Mouse (Mus musculus): ENCODE data around the gene Cfl2. TPM values are rescaled to one million over a fixed set of nuclear protein-coding genes. Genes with fewer than 3 reads are reported as not detected.
"Not testable (repeated sequence)": the region's sequence is repeated elsewhere in the genome, so short reads cannot be mapped to it uniquely, and the experiment has no call there.

The Cfl2 gene
- polyA plus RNA-seq, 1 experiment from 2014 or later, result 268 TPM

DNA sequence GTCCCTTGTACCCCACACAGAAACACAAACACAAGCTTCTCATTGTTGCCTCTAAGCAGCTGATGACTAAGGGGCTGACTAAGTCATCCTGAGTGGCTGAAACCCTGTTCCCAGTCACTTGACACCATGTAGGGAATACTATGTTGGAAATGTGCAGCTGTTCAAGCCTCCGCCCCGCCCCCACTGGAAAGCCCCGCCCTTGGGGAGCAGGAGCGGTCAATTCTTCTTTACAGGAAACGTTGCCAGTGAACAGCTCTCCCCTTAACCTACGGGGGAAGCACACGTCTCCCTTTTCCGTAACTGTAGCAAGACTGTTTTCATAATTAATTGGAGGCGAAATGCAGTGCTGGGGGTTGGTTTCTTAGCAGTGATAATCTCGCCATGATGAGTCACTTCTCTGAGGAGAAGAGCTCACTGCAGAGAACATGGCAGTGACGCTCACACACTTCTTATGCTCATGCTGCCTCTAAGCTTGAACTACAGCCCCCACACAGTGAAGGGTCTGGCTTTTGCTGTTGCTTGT is 27.7 kb downstream of the Cfl2 start:
- Histone ChIP-seq H3K36me3 (ENCODE audit: control insufficient read depth, insufficient read depth, low read length) (no peaks in the 10 kb centered on the region), H3K9ac (ENCODE audit: low read depth, low read length) (peak overlapping the region; percentile 41; the same call in 1 of the 2 replicates), H3K4me2 (replicated peaks; ENCODE audit: low read depth, low read length) (peak overlapping the region; percentile 30), H3K27ac (ENCODE audit: low read depth, low read length) (no peak overlapping the region; the same call in 1 of the 2 replicates), H3K27me3 (ENCODE audit: control insufficient read depth, insufficient read depth, low read length) (no peaks in the 10 kb centered on the region), H3K4me3 (ENCODE audit: low read depth, low read length) (0 out of 2 replicates have a peak overlapping the region, but pooled peaks have one; percentile 12), H3K4me1 (replicated peaks; ENCODE audit: control insufficient read depth, insufficient read depth, low read length) (no peaks in the 10 kb centered on the region), H3K9me3 (ENCODE audit: control insufficient read depth, low read length) (no peaks in the 10 kb centered on the region)
- DNase-seq (ENCODE audit: low spot score) (peak; percentile 77), ATAC-seq (ENCODE audit: low FRiP score) (peak; percentile 79)
- 21% methylated on average over 11 of the region's 11 CpGs for WGBS

GRCm38 (mm10) chr12:54833856-54834399 is 28.7 kb downstream of the Cfl2 start:
- no peaks in the 10 kb centered on the region for H3K4me1 ChIP-seq (replicated peaks; ENCODE audit: control insufficient read depth, insufficient read depth, low read length)
- no peak overlapping the region for H3K27ac ChIP-seq (ENCODE audit: low read depth, low read length)
- no peak overlapping the region for H3K9ac ChIP-seq (ENCODE audit: low read depth, low read length)
- no peak for DNase-seq (ENCODE audit: low spot score)
- no peak overlapping the region for H3K4me3 ChIP-seq (ENCODE audit: low read depth, low read length)
- WGBS, result 73% methylated on average over 9 of the region's 9 CpGs
- no peaks in the 10 kb centered on the region for H3K36me3 ChIP-seq (ENCODE audit: control insufficient read depth, insufficient read depth, low read length)
- H3K4me2 ChIP-seq (replicated peaks; ENCODE audit: low read depth, low read length), result no peak overlapping the region
- no peaks in the 10 kb centered on the region for H3K9me3 ChIP-seq (ENCODE audit: control insufficient read depth, low read length)
- ATAC-seq (ENCODE audit: low FRiP score), result no peak
- no peaks in the 10 kb centered on the region for H3K27me3 ChIP-seq (ENCODE audit: control insufficient read depth, insufficient read depth, low read length)

DNA sequence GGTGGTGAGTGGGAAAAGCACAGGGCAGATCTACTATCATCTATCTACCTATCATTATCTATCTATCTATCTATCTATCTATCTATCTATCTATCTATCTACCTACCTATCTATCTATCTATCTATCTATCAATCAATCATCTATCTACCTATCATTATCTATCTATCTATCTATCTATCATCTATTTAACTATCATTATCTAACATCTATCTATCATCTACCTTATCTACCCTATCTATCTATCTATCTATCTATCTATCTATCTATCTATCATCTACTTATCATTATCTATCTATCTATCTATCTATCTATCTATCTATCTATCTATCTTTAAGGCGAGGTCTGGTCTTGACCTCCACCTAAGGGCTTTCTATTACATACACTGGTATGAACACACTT is 30.8 kb downstream of the Cfl2 start:
- not testable (repeated sequence) for H3K36me3 ChIP-seq (ENCODE audit: control insufficient read depth, insufficient read depth, low read length); H3K27me3 ChIP-seq (ENCODE audit: control insufficient read depth, insufficient read depth, low read length); ATAC-seq (ENCODE audit: low FRiP score); H3K9me3 ChIP-seq (ENCODE audit: control insufficient read depth, low read length); DNase-seq (ENCODE audit: low spot score); H3K4me2 ChIP-seq (replicated peaks; ENCODE audit: low read depth, low read length); H3K27ac ChIP-seq (ENCODE audit: low read depth, low read length); H3K4me3 ChIP-seq (ENCODE audit: low read depth, low read length); H3K9ac ChIP-seq (ENCODE audit: low read depth, low read length); H3K4me1 ChIP-seq (replicated peaks; ENCODE audit: control insufficient read depth, insufficient read depth, low read length)
- 78% methylated on average over 1 of the region's 1 CpGs for WGBS

- Histone ChIP-seq H3K4me3 (ENCODE audit: low read depth, low read length) (no peak overlapping the region), H3K36me3 (ENCODE audit: control insufficient read depth, insufficient read depth, low read length) (no peaks in the 10 kb centered on the region), H3K9ac (ENCODE audit: low read depth, low read length) (no peak overlapping the region), H3K27ac (ENCODE audit: low read depth, low read length) (no peak overlapping the region), H3K4me2 (replicated peaks; ENCODE audit: low read depth, low read length) (no peak overlapping the region), H3K27me3 (ENCODE audit: control insufficient read depth, insufficient read depth, low read length) (no peaks in the 10 kb centered on the region), H3K4me1 (replicated peaks; ENCODE audit: control insufficient read depth, insufficient read depth, low read length) (no peaks in the 10 kb centered on the region), H3K9me3 (ENCODE audit: control insufficient read depth, low read length) (no peaks in the 10 kb centered on the region)
- WGBS, result 22% methylated on average over 6 of the region's 6 CpGs
- peak; percentile 61; the same call in 1 of the 2 replicates for ATAC-seq (ENCODE audit: low FRiP score)
- peak; percentile 85 for DNase-seq (ENCODE audit: low spot score)
Measured at GRCm38 (mm10) chr12:54830574-54830973, 32.1 kb downstream of the Cfl2 start.

DNA sequence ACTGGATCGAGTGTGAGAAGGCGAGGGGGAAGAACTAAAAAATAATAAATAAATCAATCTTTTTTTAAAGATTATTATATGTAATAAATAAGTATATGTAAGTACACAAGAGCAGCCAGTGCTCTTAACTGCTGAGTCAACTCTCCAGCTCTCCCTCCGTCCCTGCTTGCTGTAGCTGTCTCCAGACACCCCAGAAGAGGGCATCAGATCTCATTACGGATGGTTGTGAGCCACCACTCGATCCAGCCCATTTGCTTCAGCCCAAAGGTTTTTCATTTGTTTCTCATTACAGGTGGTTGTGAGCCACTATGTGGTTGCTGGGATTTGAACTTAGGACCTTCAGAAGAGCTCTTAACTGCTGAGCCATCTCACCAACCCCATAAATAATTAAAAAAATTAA is 32.8 kb downstream of the Cfl2 start:
- Histone ChIP-seq H3K9me3 (ENCODE audit: control insufficient read depth, low read length) (no peaks in the 10 kb centered on the region), H3K27me3 (ENCODE audit: control insufficient read depth, insufficient read depth, low read length) (no peaks in the 10 kb centered on the region), H3K4me3 (ENCODE audit: low read depth, low read length) (no peak overlapping the region), H3K4me1 (replicated peaks; ENCODE audit: control insufficient read depth, insufficient read depth, low read length) (no peaks in the 10 kb centered on the region), H3K36me3 (ENCODE audit: control insufficient read depth, insufficient read depth, low read length) (no peaks in the 10 kb centered on the region), H3K27ac (ENCODE audit: low read depth, low read length) (no peak overlapping the region), H3K4me2 (replicated peaks; ENCODE audit: low read depth, low read length) (no peak overlapping the region), H3K9ac (ENCODE audit: low read depth, low read length) (no peak overlapping the region)
- WGBS, result 60% methylated on average over 5 of the region's 5 CpGs
- no peak for DNase-seq (ENCODE audit: low spot score)
- ATAC-seq (ENCODE audit: low FRiP score), result no peak

- Histone ChIP-seq H3K27ac (ENCODE audit: low read depth, low read length) (no peak overlapping the region), H3K4me1 (replicated peaks; ENCODE audit: control insufficient read depth, insufficient read depth, low read length) (no peaks in the 10 kb centered on the region), H3K27me3 (ENCODE audit: control insufficient read depth, insufficient read depth, low read length) (no peaks in the 10 kb centered on the region), H3K9ac (ENCODE audit: low read depth, low read length) (no peak overlapping the region), H3K4me2 (replicated peaks; ENCODE audit: low read depth, low read length) (no peak overlapping the region), H3K4me3 (ENCODE audit: low read depth, low read length) (no peak overlapping the region), H3K9me3 (ENCODE audit: control insufficient read depth, low read length) (no peaks in the 10 kb centered on the region), H3K36me3 (ENCODE audit: control insufficient read depth, insufficient read depth, low read length) (no peaks in the 10 kb centered on the region)
- DNase-seq (ENCODE audit: low spot score) (no peak), ATAC-seq (ENCODE audit: low FRiP score) (no peak)
- 72% methylated on average over 1 of the region's 1 CpGs for WGBS
Measured at GRCm38 (mm10) chr12:54828043-54828442, 34.6 kb downstream of the Cfl2 start.

DNA sequence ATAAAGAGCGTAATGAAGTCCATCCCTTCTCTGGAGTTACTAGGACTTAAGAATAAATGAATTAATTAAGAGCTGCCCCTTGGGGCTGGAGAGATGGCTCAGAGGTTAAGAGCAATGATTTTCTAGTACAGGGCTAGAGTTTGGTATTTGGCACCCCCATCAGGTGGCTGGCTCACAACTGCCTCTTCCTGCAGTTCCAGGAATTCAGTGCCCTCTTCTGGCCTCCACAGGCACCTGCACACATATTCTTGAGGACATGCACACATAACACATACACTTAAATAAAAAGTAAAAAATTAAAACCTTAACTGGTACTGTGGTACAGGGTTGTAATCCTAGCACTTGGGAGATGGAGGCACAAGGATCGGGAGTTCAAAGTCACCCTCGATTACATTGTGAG is 37.5 kb downstream of the Cfl2 start:
- H3K4me2 ChIP-seq (replicated peaks; ENCODE audit: low read depth, low read length), result no peak overlapping the region
- ATAC-seq (ENCODE audit: low FRiP score), result no peak
- H3K4me3 ChIP-seq (ENCODE audit: low read depth, low read length), result no peak overlapping the region
- no peak overlapping the region for H3K27ac ChIP-seq (ENCODE audit: low read depth, low read length)
- no peaks in the 10 kb centered on the region for H3K9me3 ChIP-seq (ENCODE audit: control insufficient read depth, low read length)
- no peaks in the 10 kb centered on the region for H3K27me3 ChIP-seq (ENCODE audit: control insufficient read depth, insufficient read depth, low read length)
- no peak for DNase-seq (ENCODE audit: low spot score)
- H3K4me1 ChIP-seq (replicated peaks; ENCODE audit: control insufficient read depth, insufficient read depth, low read length), result no peaks in the 10 kb centered on the region
- 92% methylated on average over 3 of the region's 3 CpGs for WGBS
- H3K36me3 ChIP-seq (ENCODE audit: control insufficient read depth, insufficient read depth, low read length), result no peaks in the 10 kb centered on the region
- no peak overlapping the region for H3K9ac ChIP-seq (ENCODE audit: low read depth, low read length)

DNA sequence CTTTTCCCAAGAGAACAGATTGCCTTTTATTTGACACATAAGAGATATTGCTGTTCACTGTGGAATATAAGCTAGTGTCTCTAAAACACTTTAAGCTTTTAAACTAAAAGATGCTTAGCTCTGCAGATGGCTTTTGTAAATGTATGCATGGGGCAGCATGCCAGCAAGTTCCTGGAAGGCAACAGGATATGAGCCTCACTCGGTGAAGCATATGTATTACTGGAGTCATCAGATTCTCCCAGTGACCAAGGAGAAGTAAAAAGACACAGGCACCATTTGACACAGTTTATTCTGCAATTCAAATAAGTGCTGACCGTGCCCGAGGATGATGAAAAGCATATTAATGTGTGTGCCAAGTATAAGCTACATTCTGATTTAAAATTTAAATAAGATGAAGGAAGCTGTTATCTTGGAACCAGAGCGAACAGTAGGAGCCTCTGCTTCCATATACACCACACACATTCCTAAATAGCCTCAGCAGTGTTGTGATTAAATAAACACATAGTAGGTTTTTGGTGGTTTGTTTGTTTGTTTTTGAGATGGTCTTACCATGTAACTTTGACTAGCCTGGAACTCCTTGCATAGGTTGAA is 39.7 kb downstream of the Cfl2 start:
- Histone ChIP-seq H3K4me2 (replicated peaks; ENCODE audit: low read depth, low read length) (no peak overlapping the region), H3K36me3 (ENCODE audit: control insufficient read depth, insufficient read depth, low read length) (no peaks in the 10 kb centered on the region), H3K9ac (ENCODE audit: low read depth, low read length) (no peak overlapping the region), H3K27me3 (ENCODE audit: control insufficient read depth, insufficient read depth, low read length) (no peaks in the 10 kb centered on the region), H3K27ac (ENCODE audit: low read depth, low read length) (no peak overlapping the region), H3K9me3 (ENCODE audit: control insufficient read depth, low read length) (no peaks in the 10 kb centered on the region), H3K4me1 (replicated peaks; ENCODE audit: control insufficient read depth, insufficient read depth, low read length) (no peaks in the 10 kb centered on the region), H3K4me3 (ENCODE audit: low read depth, low read length) (no peak overlapping the region)
- WGBS, result 59% methylated on average over 4 of the region's 4 CpGs
- no peak for DNase-seq (ENCODE audit: low spot score)
- ATAC-seq (ENCODE audit: low FRiP score), result no peak

GRCm38 (mm10) chr12:54820684-54821161 is 42.0 kb downstream of the Cfl2 start:
- Histone ChIP-seq H3K4me3 (ENCODE audit: low read depth, low read length) (no peak overlapping the region), H3K27ac (ENCODE audit: low read depth, low read length) (no peak overlapping the region), H3K36me3 (ENCODE audit: control insufficient read depth, insufficient read depth, low read length) (no peaks in the 10 kb centered on the region), H3K9ac (ENCODE audit: low read depth, low read length) (no peak overlapping the region), H3K4me1 (replicated peaks; ENCODE audit: control insufficient read depth, insufficient read depth, low read length) (no peaks in the 10 kb centered on the region), H3K9me3 (ENCODE audit: control insufficient read depth, low read length) (no peaks in the 10 kb centered on the region), H3K4me2 (replicated peaks; ENCODE audit: low read depth, low read length) (no peak overlapping the region), H3K27me3 (ENCODE audit: control insufficient read depth, insufficient read depth, low read length) (no peaks in the 10 kb centered on the region)
- WGBS, result 48% methylated on average over 2 of the region's 2 CpGs
- no peak for ATAC-seq (ENCODE audit: low FRiP score)
- DNase-seq (ENCODE audit: low spot score), result no peak

Measured in hindbrain, embryonic 11.5 days (tissue).